Mouse (Mus musculus): Measurements from ENCODE around the gene Ampd2. TPM values are rescaled to one million over a fixed set of nuclear protein-coding genes. Genes with fewer than 3 reads are reported as not detected.

Ampd2 gene
- polyA plus RNA-seq, 2 experiments: 34.3 to 49.6 TPM

- no peak for DNase-seq (ENCODE audit: low read depth in 3 of 3, low spot score in 3 of 3)
- Histone ChIP-seq H3K27me3 (ENCODE audit: control insufficient read depth, insufficient read depth, low read length) (no peaks in the 10 kb centered on the region), H3K9ac (replicated peaks) (no peak overlapping the region), H3K4me1 (replicated peaks; ENCODE audit: control insufficient read depth in 2 of 2, insufficient read depth in 2 of 2, low read length in 1 of 2) (no peaks in the 10 kb centered on the region), H3K27ac (no peak overlapping the region), H3K9me3 (ENCODE audit: control insufficient read depth, low read length) (no peaks in the 10 kb centered on the region), H3K4me3 (ENCODE audit: insufficient read depth in 1 of 2, low read depth in 2 of 2, low read length in 2 of 2) (no peak overlapping the region), H3K4me2 (ENCODE audit: low read depth) (no peak overlapping the region), H3K36me3 (replicated peaks; ENCODE audit: control insufficient read depth, insufficient read depth, low read depth) (peaks cover 64% of the 10 kb centered on the region)
- TF ChIP-seq CTCF (IDR thresholded peaks at IDR 0.05; ENCODE audit: low read depth): no peak
- TF ChIP-seq EP300 (IDR thresholded peaks at IDR 0.05; ENCODE audit: low read depth): no peak
- 61% methylated on average over 7 of the region's 7 CpGs for WGBS (ENCODE audit: insufficient replicate concordance)
- ATAC-seq (ENCODE audit: insufficient read depth): no peak
Measured at GRCm38 (mm10) chr3:108112246-108112645, 25.8 kb upstream of the Ampd2 start.

GRCm38 (mm10) chr3:108111320-108111719, 24.9 kb upstream of the Ampd2 start:
- TF ChIP-seq EP300 (IDR thresholded peaks at IDR 0.05; ENCODE audit: low read depth) (no peak), CTCF (IDR thresholded peaks at IDR 0.05; ENCODE audit: low read depth) (no peak)
- peaks cover 58% of the 10 kb centered on the region for H3K36me3 ChIP-seq (replicated peaks; ENCODE audit: control insufficient read depth, insufficient read depth, low read depth)
- H3K9ac ChIP-seq (replicated peaks): no peak overlapping the region
- H3K9me3 ChIP-seq (ENCODE audit: control insufficient read depth, low read length): no peaks in the 10 kb centered on the region
- no peak overlapping the region for H3K4me2 ChIP-seq (ENCODE audit: low read depth)
- H3K4me1 ChIP-seq (replicated peaks; ENCODE audit: control insufficient read depth in 2 of 2, insufficient read depth in 2 of 2, low read length in 1 of 2): peaks cover under 1 to 3% of the 10 kb centered on the region in 2 experiments
- H3K27me3 ChIP-seq (ENCODE audit: control insufficient read depth, insufficient read depth, low read length): no peaks in the 10 kb centered on the region
- H3K27ac ChIP-seq: no peak overlapping the region
- ATAC-seq (ENCODE audit: insufficient read depth): no peak
- DNase-seq (ENCODE audit: low read depth in 3 of 3, low spot score in 3 of 3): no peak
- WGBS (ENCODE audit: insufficient replicate concordance): 84% methylated on average over 5 of the region's 5 CpGs
- H3K4me3 ChIP-seq (ENCODE audit: insufficient read depth in 1 of 2, low read depth in 2 of 2, low read length in 2 of 2): no peak overlapping the region

GRCm38 (mm10) chr3:108105281-108105680, 18.8 kb upstream of the Ampd2 start:
- Histone ChIP-seq H3K4me2 (ENCODE audit: low read depth) (peak overlapping the region; percentile 37), H3K27ac (peak overlapping the region; percentile 43), H3K9ac (replicated peaks) (no peak overlapping the region), H3K4me3 (ENCODE audit: insufficient read depth in 1 of 2, low read depth in 2 of 2, low read length in 2 of 2) (no peak overlapping the region), H3K27me3 (ENCODE audit: control insufficient read depth, insufficient read depth, low read length) (no peaks in the 10 kb centered on the region), H3K36me3 (replicated peaks; ENCODE audit: control insufficient read depth, insufficient read depth, low read depth) (peaks cover 26% of the 10 kb centered on the region), H3K4me1 (replicated peaks; ENCODE audit: control insufficient read depth in 2 of 2, insufficient read depth in 2 of 2, low read length in 1 of 2) (peaks cover 17 to 19% of the 10 kb centered on the region in 2 experiments), H3K9me3 (ENCODE audit: control insufficient read depth, low read length) (no peaks in the 10 kb centered on the region)
- ATAC-seq (ENCODE audit: insufficient read depth) (peak; percentile 85), DNase-seq (ENCODE audit: low read depth in 3 of 3, low spot score in 3 of 3) (no peak)
- 16% methylated on average over 3 of the region's 3 CpGs for WGBS (ENCODE audit: insufficient replicate concordance)
- peak; percentile 45; the same call in 1 of the 2 replicates for TF ChIP-seq EP300 (IDR thresholded peaks at IDR 0.05; ENCODE audit: low read depth)
- peak; percentile 65 for TF ChIP-seq CTCF (IDR thresholded peaks at IDR 0.05; ENCODE audit: low read depth)

GRCm38 (mm10) chr3:108102075-108102474, 15.6 kb upstream of the Ampd2 start:
- Histone ChIP-seq H3K4me2 (ENCODE audit: low read depth) (no peak overlapping the region), H3K27me3 (ENCODE audit: control insufficient read depth, insufficient read depth, low read length) (no peaks in the 10 kb centered on the region), H3K36me3 (replicated peaks; ENCODE audit: control insufficient read depth, insufficient read depth, low read depth) (peaks cover 5% of the 10 kb centered on the region), H3K4me3 (ENCODE audit: insufficient read depth in 1 of 2, low read depth in 2 of 2, low read length in 2 of 2) (no peak overlapping the region), H3K27ac (no peak overlapping the region), H3K9me3 (ENCODE audit: control insufficient read depth, low read length) (no peaks in the 10 kb centered on the region), H3K4me1 (replicated peaks; ENCODE audit: control insufficient read depth in 2 of 2, insufficient read depth in 2 of 2, low read length in 1 of 2) (peaks cover 45% of the 10 kb centered on the region in 2 experiments), H3K9ac (replicated peaks) (no peak overlapping the region)
- 80% methylated on average over 6 of the region's 6 CpGs for WGBS (ENCODE audit: insufficient replicate concordance)
- TF ChIP-seq CTCF (IDR thresholded peaks at IDR 0.05; ENCODE audit: low read depth) (no peak), EP300 (IDR thresholded peaks at IDR 0.05; ENCODE audit: low read depth) (no peak)
- ATAC-seq (ENCODE audit: insufficient read depth): no peak
- DNase-seq (ENCODE audit: low read depth in 3 of 3, low spot score in 3 of 3): no peak

GRCm38 (mm10) chr3:108101594-108101993, 15.1 kb upstream of the Ampd2 start:
- Histone ChIP-seq H3K36me3 (replicated peaks; ENCODE audit: control insufficient read depth, insufficient read depth, low read depth) (peaks cover 5% of the 10 kb centered on the region), H3K9me3 (ENCODE audit: control insufficient read depth, low read length) (no peaks in the 10 kb centered on the region), H3K4me3 (ENCODE audit: insufficient read depth in 1 of 2, low read depth in 2 of 2, low read length in 2 of 2) (no peak overlapping the region), H3K4me2 (ENCODE audit: low read depth) (no peak overlapping the region), H3K27me3 (ENCODE audit: control insufficient read depth, insufficient read depth, low read length) (no peaks in the 10 kb centered on the region), H3K27ac (no peak overlapping the region), H3K9ac (replicated peaks) (no peak overlapping the region; the same call in 1 of the 2 replicates), H3K4me1 (replicated peaks; ENCODE audit: control insufficient read depth in 2 of 2, insufficient read depth in 2 of 2, low read length in 1 of 2) (peaks cover 48 to 50% of the 10 kb centered on the region in 2 experiments)
- no peak for DNase-seq (ENCODE audit: low read depth in 3 of 3, low spot score in 3 of 3)
- TF ChIP-seq EP300 (IDR thresholded peaks at IDR 0.05; ENCODE audit: low read depth) (no peak), CTCF (IDR thresholded peaks at IDR 0.05; ENCODE audit: low read depth) (no peak)
- no peak for ATAC-seq (ENCODE audit: insufficient read depth)
- WGBS (ENCODE audit: insufficient replicate concordance): 57% methylated on average over 3 of the region's 3 CpGs

All from liver, embryonic 14.5 days (tissue).